Mouse (Mus musculus): ENCODE measurements at regions not wholly inside any gene's neighbourhood (a gene's known extent, or its start where the extent isn't known, plus 50 kb on each side); places are given as distances from the start of the nearest gene placed in this dataset.

GRCm38 (mm10) chr2:124952212-124952611 lies 115.7 kb upstream of the Slc24a5 start:
- no peak for DNase-seq (ENCODE audit: low spot score)

GRCm38 (mm10) chr2:124953015-124953414 lies 114.9 kb upstream of the Slc24a5 start:
- no peak for DNase-seq (ENCODE audit: low spot score)

GRCm38 (mm10) chr2:124955843-124956242 lies 112.1 kb upstream of the Slc24a5 start:
- DNase-seq (ENCODE audit: low spot score), result no peak

GRCm38 (mm10) chr2:124959431-124959830 lies 108.5 kb upstream of the Slc24a5 start:
- DNase-seq (ENCODE audit: low spot score), result no peak

- DNase-seq (ENCODE audit: low spot score), result no peak
Measured at GRCm38 (mm10) chr2:124971826-124972749, 95.8 kb upstream of the Slc24a5 start.

GRCm38 (mm10) chr2:124975106-124975505 lies 92.8 kb upstream of the Slc24a5 start:
- no peak for DNase-seq (ENCODE audit: low spot score)

GRCm38 (mm10) chr2:124990976-124991375 lies 76.9 kb upstream of the Slc24a5 start:
- no peak for DNase-seq (ENCODE audit: low spot score)

- no peak for DNase-seq (ENCODE audit: low spot score)
Measured at GRCm38 (mm10) chr2:125015007-125015406, 52.9 kb upstream of the Slc24a5 start.

- no peak for DNase-seq (ENCODE audit: low spot score)
Measured at GRCm38 (mm10) chr2:125016946-125017345, 51.0 kb upstream of the Slc24a5 start.
